Mouse (Mus musculus) midbrain, postnatal 0 days (tissue): ENCODE results near the gene Fam117b. TPM values are rescaled to one million over a fixed set of nuclear protein-coding genes. Genes with fewer than 3 reads are reported as not detected.

Experiments
- ATAC-seq: fragments of 200-750 bp; cut with Nextera tagmentation; 2 replicates; pipeline ENCODE4 v1.8.0; 2017; ENCODE audit warnings: moderate number of reproducible peaks, mild to moderate bottlenecking, moderate TSS enrichment, moderate library complexity; ENCODE audit not compliant: low FRiP score
- DNase-seq: peaks from one replicate; pipeline ENCODE4 v3.0.0-alpha.2; 2015; ENCODE audit warnings: low spot score
- H3K27ac ChIP-seq: fragments of 300-500 bp; sonication (generic); 2 replicates; pipeline ENCODE4 v1.5.1; 2014; ENCODE audit warnings: low read depth, mild to moderate bottlenecking, low read length, mixed read lengths
- H3K27me3 ChIP-seq: fragments of 300-500 bp; sonication (generic); 2 replicates; pipeline ENCODE4 v1.6.1; 2014; ENCODE audit warnings: low read length, control low read depth, mixed read lengths; ENCODE audit not compliant: insufficient read depth
- H3K36me3 ChIP-seq: fragments of 300-500 bp; sonication (generic); 2 replicates; pipeline ENCODE4 v1.6.1; 2014; ENCODE audit warnings: low read length, control low read depth, mixed read lengths; ENCODE audit not compliant: insufficient read depth
- H3K4me1 ChIP-seq: fragments of 300-500 bp; sonication (generic); 2 replicates; pipeline ENCODE4 v1.6.1; 2014; ENCODE audit warnings: mild to moderate bottlenecking, control low read depth, antibody characterized with exemption, low read length, mixed read lengths; ENCODE audit not compliant: insufficient read depth
- H3K4me2 ChIP-seq: fragments of 300-500 bp; sonication (generic); 2 replicates; pipeline ENCODE4 v1.6.1; 2014; ENCODE audit warnings: low read depth, mild to moderate bottlenecking, low read length, mixed read lengths; ENCODE audit not compliant: poor library complexity, severe bottlenecking
- H3K4me3 ChIP-seq: fragments of 300-500 bp; sonication (generic); 2 replicates; pipeline ENCODE4 v1.5.1; 2014; ENCODE audit warnings: low read depth, mild to moderate bottlenecking, low read length, moderate library complexity
- H3K9ac ChIP-seq: fragments of 300-500 bp; sonication (generic); replicated peaks from 2 replicates; pipeline ENCODE4 v1.6.1; 2014; ENCODE audit warnings: mild to moderate bottlenecking, low read length, moderate library complexity, mixed read lengths; ENCODE audit not compliant: poor library complexity, severe bottlenecking
- H3K9me3 ChIP-seq: fragments of 300-500 bp; sonication (generic); 2 replicates; pipeline ENCODE4 v1.6.1; 2016; ENCODE audit warnings: low read length, control low read depth
- CTCF ChIP-seq: IDR thresholded peaks from 2 replicates; pipeline ENCODE4 v1.5.1; 2016; ENCODE audit warnings: antibody characterized with exemption, mild to moderate bottlenecking
- WGBS: fragments of 180-500 bp; shearing (Covaris S2); extraction: QIAGEN DNeasy Blood & Tissue Kit; methylation state at CpG from one replicate; pipeline ENCODE4 v1.1.7; 2014; 5-methylcytosine and 5-hydroxymethylcytosine counted together
- polyA plus RNA-seq: library from polyadenylated mRNA; unstranded; fragments of >200 nt; fragmentation: Nextera tagmentation; extraction: Ambion mirVana; gene quantifications from 2 replicates; pipeline ENCODE4 v1.2.1, GENCODE M21; 2015
- total RNA-seq: library from RNA; depleted of rRNA; stranded (reverse); fragments of >200 nt; gene quantifications from 2 replicates; pipeline ENCODE4 v1.2.3, GENCODE M21; 2014

The Fam117b gene
- total and polyA plus RNA-seq, 2 experiments from 2014 or later, result 43.7 to 74.0 TPM

DNA sequence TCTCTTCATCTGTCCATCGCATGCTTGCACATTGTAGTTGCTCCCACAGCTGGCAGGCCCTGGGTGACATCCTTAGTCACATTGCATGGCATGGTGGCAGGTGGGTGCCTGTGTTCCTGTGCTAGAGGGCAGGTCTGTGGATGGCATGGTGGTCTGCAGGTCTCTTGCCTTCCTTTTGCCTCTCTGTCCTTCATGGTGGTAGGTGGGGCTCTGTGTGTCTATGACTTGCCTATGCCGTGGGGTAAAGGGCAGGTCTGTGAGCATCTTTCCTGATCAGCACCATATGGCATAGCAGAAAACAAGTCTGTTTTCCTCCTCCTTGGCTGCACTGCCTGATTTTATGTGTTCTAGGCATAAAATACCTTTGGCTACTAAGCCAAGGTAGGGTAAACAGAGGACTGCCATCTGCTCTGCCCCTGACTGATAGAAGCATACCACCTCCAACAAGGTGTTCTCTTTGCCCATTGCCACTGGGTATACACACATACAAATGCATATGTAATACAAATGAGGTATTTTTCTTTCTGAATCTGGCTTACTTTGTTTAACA is 14.4 kb downstream of the Fam117b start:
- no peak for TF ChIP-seq CTCF
- no peak overlapping the region for H3K4me3 ChIP-seq
- H3K9ac ChIP-seq, result no peak overlapping the region
- no peaks in the 10 kb centered on the region for H3K27me3 ChIP-seq
- no peak for DNase-seq
- no peak overlapping the region for H3K4me2 ChIP-seq
- 91% methylated on average over 2 of the region's 2 CpGs for WGBS
- no peaks in the 10 kb centered on the region for H3K36me3 ChIP-seq
- H3K27ac ChIP-seq, result no peak overlapping the region
- no peaks in the 10 kb centered on the region for H3K4me1 ChIP-seq
- ATAC-seq, result no peak
- no peaks in the 10 kb centered on the region for H3K9me3 ChIP-seq

DNA sequence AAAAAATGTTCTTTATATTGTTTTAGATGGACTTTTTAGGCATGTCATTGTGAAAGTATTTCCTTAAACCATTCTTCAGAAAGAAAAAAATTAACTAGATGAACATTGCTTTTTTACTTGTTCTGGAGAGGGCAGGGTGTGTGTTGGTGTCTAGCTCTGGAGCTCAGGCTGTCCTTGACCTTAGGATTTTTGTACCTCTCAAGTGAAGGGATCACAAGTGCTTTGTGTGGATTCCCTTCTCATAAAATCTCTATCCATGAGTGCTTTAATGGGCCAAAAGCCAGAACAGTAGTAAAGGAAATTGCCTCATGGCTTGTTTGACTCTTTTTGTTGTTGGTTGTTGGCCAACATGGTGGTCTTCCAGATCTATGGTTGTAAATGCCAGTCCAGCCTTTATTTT is 18.1 kb downstream of the Fam117b start:
- no peaks in the 10 kb centered on the region for H3K9me3 ChIP-seq
- H3K9ac ChIP-seq, result no peak overlapping the region
- no peaks in the 10 kb centered on the region for H3K4me1 ChIP-seq
- no peak overlapping the region for H3K27ac ChIP-seq
- DNase-seq, result no peak
- no peak overlapping the region for H3K4me2 ChIP-seq
- no peak overlapping the region for H3K4me3 ChIP-seq
- no peak for ATAC-seq
- H3K27me3 ChIP-seq, result no peaks in the 10 kb centered on the region
- H3K36me3 ChIP-seq, result no peaks in the 10 kb centered on the region
- TF ChIP-seq CTCF, result no peak

DNA sequence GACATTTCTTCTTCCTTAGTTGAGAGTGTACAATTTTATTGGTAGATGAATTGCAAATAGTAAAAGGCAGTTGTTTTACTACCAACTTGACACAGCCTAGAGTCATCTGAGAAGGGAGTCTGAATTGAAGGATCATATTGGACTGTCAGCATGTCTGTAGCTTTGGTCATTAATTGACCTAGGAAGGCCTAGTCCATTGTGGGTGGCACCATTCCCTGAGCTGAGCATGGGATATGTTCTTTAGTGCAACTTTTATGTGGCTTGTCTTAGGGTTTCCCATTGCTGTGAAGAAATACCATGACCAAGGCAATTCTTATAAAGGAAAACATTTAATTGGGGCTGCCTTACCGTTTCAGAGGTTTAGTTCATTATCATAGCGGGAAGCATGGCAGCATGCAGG is 20.2 kb downstream of the Fam117b start:
- H3K36me3 ChIP-seq, result no peaks in the 10 kb centered on the region
- no peak overlapping the region for H3K4me3 ChIP-seq
- no peaks in the 10 kb centered on the region for H3K27me3 ChIP-seq
- no peak for TF ChIP-seq CTCF
- no peaks in the 10 kb centered on the region for H3K4me1 ChIP-seq
- no peaks in the 10 kb centered on the region for H3K9me3 ChIP-seq
- H3K27ac ChIP-seq, result no peak overlapping the region
- H3K4me2 ChIP-seq, result no peak overlapping the region
- ATAC-seq, result no peak
- H3K9ac ChIP-seq, result no peak overlapping the region
- DNase-seq, result no peak
- 75% methylated on average over 2 of the region's 2 CpGs for WGBS

DNA sequence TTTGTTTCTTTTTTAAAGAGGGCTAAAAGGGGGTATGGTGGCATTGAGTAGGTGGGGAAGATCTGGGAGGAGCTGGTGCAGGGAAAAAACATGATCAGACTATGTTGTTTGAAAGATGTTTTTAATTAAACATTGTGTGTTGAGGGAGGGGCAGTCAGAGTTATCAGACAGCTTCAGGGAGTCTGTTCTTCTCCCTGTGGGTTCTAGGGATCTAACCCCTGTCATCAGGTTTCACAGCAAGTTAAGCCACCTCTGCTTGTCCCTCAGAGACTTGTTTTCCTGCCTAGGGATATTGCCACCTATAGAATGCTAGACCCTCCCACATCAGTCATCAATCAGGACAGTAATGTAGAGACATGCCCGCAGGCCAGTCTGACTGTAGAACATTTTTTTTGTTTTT is 28.3 kb downstream of the Fam117b start:
- ATAC-seq (no peak), DNase-seq (no peak)
- H3K4me3 ChIP-seq, result no peak overlapping the region
- no peaks in the 10 kb centered on the region for H3K9me3 ChIP-seq
- TF ChIP-seq CTCF, result no peak
- H3K36me3 ChIP-seq, result no peaks in the 10 kb centered on the region
- WGBS, result 100% methylated on average over 1 of the region's 1 CpGs
- H3K4me2 ChIP-seq, result no peak overlapping the region
- no peak overlapping the region for H3K27ac ChIP-seq
- no peak overlapping the region for H3K9ac ChIP-seq
- no peaks in the 10 kb centered on the region for H3K27me3 ChIP-seq
- no peaks in the 10 kb centered on the region for H3K4me1 ChIP-seq

DNA sequence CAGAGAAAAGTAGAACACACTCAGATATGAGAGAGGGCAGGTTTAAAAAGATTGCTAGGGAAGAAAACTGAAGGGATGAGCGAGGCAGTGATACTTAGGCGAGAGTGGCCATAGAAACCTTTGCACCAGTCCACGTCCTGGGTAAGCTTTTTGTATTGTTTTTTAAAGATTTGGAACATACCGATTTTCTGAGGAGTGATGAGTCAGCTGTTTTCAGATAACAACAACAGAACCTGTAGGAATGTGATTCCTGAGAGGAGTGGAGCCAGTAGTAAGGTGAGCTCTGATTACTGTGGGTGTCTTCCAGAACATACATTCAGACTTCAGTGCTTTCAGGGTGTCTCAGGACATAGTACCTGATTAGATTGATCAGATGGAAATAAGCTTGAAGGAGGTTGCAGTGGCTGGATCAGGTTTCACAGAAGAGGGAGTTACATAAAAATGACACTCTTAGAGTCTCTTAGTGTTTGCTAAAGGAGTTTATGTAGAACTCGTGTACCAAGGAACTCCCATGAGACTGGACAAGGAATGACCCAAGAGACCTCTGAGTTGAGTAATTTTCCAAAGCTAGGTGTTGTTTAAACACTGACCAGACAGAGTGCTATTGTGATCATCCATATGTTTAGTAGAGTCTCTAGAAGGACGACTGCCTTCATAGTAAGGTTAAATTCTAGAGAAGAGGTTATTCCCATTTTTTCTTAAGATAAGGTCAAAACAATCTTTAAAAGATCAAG is 29.4 kb downstream of the Fam117b start:
- Histone ChIP-seq H3K4me1 (no peaks in the 10 kb centered on the region), H3K4me2 (no peak overlapping the region), H3K36me3 (no peaks in the 10 kb centered on the region), H3K4me3 (no peak overlapping the region), H3K27ac (no peak overlapping the region), H3K9me3 (no peaks in the 10 kb centered on the region), H3K27me3 (no peaks in the 10 kb centered on the region), H3K9ac (no peak overlapping the region)
- no peak for DNase-seq
- WGBS, result 82% methylated on average over 6 of the region's 6 CpGs
- no peak for TF ChIP-seq CTCF
- no peak for ATAC-seq

DNA sequence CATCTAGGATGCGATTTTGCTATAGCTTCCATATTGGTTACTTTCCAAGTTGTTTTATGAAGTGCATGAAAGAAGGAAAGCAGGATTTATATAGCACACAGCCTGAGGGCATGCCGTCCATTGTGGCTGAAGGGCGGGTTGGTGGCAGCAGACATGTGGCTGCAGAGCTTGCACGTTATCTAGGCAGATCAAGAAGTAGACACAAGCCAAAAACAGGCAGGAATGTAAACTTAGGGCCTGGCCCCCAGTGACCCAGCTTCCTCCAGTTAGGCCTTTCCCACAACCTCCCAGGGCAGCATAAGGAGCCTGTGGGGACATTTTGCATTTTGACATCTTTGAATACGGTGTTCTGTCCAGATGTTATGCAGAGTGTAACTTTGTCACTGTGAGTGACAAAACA is 31.0 kb downstream of the Fam117b start:
- Histone ChIP-seq H3K36me3 (no peaks in the 10 kb centered on the region), H3K27ac (no peak overlapping the region), H3K9me3 (no peaks in the 10 kb centered on the region), H3K9ac (no peak overlapping the region), H3K4me2 (no peak overlapping the region), H3K27me3 (no peaks in the 10 kb centered on the region), H3K4me3 (no peak overlapping the region), H3K4me1 (no peaks in the 10 kb centered on the region)
- DNase-seq (no peak), ATAC-seq (no peak)
- TF ChIP-seq CTCF, result no peak
- WGBS, result 59% methylated on average over 5 of the region's 5 CpGs
